Mouse (Mus musculus): ENCODE results near the gene Gm10135.
"Not testable (repeated sequence)": the region's sequence is repeated elsewhere in the genome, so short reads cannot be mapped to it uniquely, and the experiment has no call there.

Gm10135 gene

DNA sequence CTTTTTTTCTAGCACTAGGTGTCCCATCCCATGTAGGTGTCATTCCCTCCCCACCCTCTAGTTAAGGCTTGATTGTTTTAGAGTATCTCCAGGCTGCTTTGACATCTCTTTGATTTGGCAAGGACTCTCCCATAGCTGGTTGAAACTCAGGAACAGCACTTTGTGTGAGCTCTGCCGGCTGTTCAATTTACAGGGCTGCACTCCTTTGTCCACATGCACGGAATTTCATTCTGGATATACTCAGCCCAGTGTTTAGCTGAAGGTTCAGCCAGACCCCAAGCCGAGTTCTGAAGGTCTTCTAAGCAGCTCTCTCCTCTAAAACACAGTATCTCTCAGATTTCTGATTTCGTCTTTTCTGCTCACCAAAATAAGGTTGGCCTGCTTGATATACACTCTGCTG, 2.1 kb downstream of the Gm10135 start:
- in situ Hi-C loops (cut with MboI; ENCODE audit: low sequenced_read_pairs) = no loop called here

DNA sequence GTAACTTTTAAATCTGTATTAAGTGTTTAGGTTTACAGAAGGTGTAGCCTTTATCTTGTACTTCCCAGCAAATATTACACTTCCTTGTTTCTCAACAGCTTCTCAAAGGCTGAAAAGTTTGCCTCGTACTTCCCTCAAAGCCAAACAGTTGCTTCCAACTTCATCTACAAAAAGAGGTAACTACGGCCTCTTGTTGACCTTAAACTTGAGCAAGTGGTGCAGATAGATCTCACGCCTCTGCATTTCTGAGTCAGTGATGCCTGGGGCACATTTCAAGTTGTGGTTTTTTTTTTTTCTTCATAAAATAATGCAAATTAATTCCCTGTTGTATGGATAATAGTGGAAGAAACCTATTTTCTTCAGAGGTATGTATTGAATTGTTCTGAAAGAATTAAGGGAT, 8.8 kb downstream of the Gm10135 start:
- in situ Hi-C loops (cut with MboI; ENCODE audit: low sequenced_read_pairs) = no loop called here

DNA sequence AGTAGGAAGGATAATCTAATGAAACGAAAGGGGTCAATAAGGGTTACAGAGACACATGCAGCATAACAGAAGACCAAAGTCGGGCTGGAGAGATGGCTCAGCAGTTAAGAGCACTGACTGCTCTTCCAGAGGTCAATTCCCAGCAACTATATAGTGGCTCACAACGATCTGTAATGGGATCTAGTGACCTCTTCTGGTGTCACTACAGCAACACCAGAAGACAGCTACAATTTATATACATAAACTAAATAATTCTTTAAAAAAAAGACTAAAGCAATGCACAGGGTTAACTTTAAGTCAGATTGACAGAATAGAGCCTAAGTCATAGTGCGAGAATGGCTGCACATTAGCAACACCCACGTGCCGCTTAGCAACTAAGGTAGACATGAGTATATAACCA, 14.4 kb downstream of the Gm10135 start:
- in situ Hi-C loops (cut with MboI; ENCODE audit: low sequenced_read_pairs) = no loop called here

DNA sequence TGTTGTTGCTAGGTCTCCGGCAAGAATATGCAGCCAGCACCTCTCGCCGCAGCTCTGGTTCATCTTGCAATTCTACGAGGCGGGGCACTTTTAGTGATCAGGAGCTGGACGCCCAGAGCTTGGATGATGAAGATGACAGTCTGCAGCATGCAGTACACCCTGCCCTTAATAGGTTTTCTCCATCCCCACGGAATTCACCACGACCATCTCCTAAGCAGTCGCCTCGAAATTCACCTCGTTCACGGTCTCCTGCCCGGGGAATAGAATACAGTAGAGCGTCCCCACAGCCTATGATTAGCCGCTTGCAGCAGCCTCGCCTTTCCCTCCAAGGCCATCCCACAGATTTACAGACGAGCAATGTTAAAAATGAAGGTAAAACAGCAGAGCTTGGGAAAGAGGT, 17.2 kb downstream of the Gm10135 start:
- in situ Hi-C loops (cut with MboI; ENCODE audit: low sequenced_read_pairs) = no loop called here

DNA sequence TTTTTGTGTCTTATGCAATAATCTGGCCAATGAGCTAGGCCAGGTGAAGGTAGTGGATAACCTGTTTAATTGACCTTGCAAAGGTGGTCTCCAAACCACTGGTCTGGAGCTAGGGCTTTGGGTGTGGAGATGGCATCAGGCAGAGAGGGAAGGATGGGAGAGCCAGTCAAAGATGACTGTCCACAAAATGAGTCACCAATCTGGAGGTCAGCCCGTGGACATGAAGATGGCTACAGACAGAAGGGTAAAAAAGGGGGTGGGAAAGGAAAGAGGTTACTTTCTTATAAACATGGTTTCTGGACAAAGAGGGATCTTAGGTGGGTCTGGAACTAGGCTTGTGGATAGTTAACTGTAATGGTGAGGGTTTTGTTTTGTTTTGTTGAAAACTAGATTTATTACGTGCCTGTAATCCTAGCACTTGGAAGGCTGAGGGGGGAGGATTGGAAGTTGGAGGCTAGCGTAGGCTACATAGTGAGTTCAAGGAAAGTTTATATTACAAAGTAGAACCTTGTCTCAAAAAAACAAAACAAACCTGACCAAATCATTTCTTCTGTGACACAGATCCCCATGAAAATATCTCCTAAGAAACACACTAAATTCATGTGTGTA, 20.4 kb downstream of the Gm10135 start:
- in situ Hi-C loops (cut with MboI; ENCODE audit: low sequenced_read_pairs) = no loop called here

DNA sequence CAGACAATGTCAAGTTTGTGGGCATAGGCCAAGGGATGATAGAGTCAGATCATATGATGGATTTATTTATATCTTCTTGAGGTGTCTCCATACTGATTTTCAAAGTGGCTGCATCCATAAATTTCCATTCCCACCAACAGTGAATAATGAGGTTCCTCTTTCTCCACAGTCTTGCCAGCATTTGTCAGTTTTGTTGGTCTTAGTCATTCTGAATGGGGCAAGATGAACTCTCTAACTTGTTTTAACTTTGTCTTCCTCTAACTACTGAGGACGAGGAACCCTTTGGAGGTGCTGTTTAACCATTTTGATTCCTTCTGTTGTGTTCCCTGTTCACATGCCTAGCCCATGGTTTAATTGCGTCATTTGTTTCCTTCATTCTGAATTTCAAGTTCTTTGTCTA, 24.2 kb downstream of the Gm10135 start:
- in situ Hi-C loops (cut with MboI; ENCODE audit: low sequenced_read_pairs) = no loop called here

DNA sequence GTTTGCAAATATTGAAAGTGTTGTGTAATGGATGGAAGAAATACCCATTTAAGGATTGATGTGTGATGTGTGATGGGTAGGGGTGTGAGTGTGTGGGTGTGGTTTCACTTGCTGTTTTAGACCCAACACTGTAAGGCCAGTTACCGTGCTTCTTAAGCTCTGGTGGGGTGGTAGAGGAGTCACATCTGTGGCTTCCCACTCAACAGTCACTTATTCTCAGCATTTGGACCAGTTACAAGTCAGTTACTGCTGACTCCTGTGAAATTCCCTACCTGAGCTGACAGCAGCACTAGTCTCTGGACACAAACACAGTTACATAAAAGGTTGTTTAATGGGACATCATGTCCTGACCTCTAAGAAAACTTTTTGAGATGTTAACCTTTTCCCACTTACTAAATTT, 26.4 kb downstream of the Gm10135 start:
- in situ Hi-C loops (cut with MboI; ENCODE audit: low sequenced_read_pairs) = no loop called here

DNA sequence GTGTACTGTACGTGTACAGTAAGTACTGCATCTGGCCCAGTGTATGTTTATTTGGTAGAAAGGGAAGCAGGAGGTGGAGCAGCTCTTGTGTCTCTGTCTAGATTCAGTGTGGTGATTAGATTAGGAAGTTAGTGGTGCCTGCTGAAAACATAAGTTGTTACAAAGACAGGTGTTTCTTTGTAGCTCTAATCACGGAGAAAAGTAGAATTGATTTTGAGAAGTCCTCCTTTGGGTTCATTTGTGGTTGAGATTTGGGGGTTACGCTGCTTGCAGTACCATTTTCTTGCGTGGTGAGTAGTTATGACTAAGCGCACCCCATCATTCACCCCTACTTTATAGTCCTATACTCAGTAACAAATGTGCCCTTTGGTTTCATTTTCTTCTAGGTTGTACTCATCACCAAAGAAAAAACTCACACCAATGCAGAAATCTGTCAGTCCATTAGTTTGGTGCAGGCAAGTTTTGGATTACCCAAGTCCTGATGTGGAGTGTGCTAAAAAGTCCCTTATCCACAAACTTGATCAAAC, 33.5 kb downstream of the Gm10135 start:
- in situ Hi-C loops (cut with MboI; ENCODE audit: low sequenced_read_pairs) = no loop called here

DNA sequence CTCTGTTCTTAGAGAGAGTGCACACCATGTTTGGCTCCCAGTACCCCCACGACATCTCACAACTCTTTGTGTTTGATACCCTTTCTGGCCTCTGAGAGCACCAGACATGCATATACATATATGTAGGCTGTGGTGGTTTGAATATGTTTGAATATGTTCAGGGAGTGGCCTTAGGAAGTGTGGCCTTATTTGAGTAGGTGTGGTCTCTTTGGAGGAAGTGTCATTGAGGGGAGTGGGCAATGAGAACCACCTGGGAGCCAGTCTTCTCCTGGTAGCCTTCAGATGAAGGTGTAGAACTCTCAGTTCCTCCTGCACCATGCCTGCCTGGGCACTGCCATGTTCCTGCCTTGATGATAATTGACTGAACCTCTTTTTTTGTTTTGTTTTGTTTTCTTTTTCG, 35.2 kb downstream of the Gm10135 start:
- in situ Hi-C loops (cut with MboI; ENCODE audit: low sequenced_read_pairs) = no loop called here

DNA sequence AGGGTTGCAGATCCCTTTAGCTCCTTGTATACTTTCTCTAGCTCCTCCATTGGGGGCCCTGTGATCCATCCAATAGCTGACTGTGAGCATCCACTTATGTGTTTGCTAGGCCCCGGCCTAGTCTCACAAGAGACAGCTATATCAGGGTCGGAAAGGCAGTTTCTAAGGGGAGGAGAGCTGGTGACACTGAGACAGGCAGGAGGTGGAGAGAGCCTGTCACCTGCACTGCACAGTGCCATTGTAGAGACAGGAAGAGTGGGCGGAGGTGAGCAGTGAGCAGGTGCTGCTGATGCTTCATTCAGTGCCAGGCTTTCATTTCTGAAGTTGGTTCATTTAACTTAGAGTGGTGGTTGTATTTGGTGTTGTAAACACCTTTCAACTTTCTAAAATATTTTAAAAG, 36.1 kb downstream of the Gm10135 start:
- in situ Hi-C loops (cut with MboI; ENCODE audit: low sequenced_read_pairs) = not testable (repeated sequence)

DNA sequence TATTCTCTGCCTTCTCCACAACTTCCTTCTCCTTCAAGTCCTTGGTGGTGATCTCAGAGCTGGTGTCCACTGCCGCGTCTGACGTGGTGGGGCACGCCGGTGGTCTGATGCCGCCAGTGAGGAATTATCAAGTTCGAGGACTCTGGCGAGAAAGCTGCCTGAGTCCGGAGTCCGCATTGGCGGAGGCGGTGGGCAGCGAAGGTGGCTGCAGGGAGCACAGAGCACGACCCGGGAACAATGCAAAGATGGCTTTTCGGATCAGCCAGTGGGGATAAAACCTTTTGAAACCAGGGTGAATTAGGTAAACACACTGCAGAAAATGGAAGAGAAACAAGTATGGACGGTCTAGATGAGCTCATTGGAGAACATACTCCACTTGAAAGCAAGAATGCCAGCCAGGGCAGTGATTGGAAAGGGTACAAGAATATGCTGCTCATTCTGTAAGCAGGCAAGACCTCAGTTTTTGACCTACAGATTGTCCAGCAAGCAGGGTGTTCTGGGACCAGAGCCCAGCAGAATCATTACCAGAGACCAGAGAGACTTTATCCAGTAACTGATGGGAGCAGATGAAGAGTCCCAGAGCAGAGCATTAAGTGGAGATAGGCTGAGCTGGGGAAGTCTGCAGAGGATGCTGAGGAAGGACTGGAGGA, 41.4 kb downstream of the Gm10135 start:
- in situ Hi-C loops (cut with MboI; ENCODE audit: low sequenced_read_pairs) = no loop called here

DNA sequence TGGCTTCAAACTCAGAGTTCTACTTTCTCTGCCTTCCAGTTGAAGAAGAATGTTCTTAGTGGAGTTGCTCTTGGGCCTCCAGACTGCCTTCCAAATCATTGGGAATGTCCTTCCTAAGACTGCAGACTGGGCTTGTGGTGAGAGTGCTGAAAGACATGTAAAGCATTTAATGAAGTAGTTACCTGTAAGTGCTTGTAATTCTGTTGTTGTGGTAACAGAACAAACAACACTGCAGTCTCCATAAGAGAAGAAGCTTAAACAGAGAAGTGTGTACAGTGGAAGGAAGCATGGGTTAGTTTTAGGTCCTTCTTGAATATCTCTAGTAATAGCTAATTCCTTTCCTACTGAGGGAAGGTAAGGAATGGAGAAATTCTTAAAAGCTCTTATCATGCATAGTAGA, 47.4 kb downstream of the Gm10135 start:
- in situ Hi-C loops (cut with MboI; ENCODE audit: low sequenced_read_pairs) = no loop called here

DNA sequence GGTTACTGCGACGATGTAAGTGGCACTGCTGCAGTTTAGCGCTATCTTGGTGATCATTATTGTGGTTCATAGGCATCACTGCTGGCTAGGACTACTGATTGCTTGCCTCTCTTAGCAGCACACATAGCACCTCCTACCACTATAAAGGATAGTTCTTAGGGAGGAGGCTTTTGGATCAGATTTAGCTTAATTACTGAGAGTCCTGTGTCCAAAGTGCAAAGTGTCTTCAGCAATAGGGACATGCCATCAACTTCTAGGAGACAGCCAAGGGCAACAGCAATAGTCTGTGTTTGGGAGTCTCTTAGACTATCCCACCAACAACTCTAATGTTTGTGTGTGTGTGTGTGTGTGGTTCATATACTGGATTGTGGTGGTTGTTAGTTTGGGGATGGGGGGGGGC, 51.7 kb downstream of the Gm10135 start:
- in situ Hi-C loops (cut with MboI; ENCODE audit: low sequenced_read_pairs) = no loop called here

DNA sequence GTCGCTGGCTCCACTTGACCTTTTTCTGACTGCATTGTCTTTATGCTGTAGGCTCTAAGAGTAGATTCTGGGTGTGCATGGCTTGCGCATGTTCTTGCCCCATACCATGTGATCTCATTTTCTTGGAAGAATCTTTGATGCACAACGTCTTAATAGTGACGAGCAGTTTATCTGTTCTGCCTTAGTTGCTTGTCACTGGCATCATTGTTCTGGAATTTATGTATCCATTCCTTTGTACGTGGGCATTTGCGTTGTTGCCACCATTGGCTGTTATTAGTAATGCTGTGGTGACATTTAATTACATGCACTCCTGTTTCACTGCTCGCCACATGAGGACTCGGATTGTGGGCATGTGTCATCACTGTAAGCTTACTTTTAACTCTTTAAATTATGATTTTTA, 53.3 kb downstream of the Gm10135 start:
- in situ Hi-C loops (cut with MboI; ENCODE audit: low sequenced_read_pairs) = no loop called here

DNA sequence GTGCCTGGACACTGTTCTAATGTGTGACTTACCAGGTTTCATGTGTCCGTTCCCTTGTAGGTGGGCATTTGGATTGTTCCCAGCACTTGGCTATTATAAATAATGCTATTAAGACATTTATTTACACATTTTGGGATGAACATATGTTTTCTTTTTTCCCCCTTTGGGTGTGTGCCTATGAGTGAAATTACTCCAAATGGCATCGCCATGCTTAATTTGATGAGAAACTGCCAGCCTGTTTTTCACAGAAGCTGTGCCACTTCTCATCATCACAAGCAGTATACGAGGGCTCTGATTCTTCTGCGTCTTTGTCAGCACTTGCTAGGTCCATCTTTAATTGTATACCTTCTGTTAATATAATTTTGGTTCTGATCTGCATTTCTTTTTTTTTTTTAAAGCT, 54.1 kb downstream of the Gm10135 start:
- in situ Hi-C loops (cut with MboI; ENCODE audit: low sequenced_read_pairs) = no loop called here

DNA sequence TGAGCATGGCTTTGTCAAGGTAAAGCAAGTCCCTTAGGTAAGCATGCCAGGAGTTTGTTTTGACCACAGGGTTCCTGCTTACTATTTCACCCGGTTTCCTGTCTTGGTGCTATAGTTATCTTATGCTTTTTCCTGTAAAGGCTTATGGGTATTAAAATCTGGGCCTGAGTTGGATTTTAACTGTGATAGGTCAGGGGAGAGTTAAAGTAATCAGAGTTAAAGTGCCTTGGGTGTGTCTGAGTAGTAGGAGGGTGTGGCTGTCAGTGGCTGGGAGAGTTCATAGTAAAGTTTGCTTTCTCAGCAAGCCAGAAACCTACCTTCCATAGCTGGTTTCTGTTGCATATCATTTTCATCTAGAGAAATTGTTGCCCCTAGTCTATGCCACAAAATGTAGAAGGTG, 57.7 kb downstream of the Gm10135 start:
- in situ Hi-C loops (cut with MboI; ENCODE audit: low sequenced_read_pairs) = no loop called here

DNA sequence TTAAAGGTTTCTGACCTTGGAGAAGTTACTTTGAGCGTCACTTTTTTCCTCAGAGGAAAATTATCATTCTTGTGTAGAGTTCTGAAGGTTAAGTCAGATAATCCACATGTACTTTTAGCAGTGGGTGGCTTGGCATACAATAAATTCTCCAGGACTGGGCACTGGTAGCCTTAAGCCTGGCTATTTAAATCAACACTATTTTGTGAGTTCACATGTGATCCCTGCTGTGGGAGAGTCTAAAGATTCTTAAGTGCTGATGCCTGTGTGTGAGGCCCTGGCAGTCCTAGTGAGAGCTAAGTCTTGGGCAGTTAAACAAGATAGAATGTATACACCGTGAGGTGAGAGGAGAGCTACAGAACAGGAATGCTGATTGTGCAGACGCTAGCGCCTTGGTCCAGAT, 58.5 kb downstream of the Gm10135 start:
- in situ Hi-C loops (cut with MboI; ENCODE audit: low sequenced_read_pairs) = no loop called here
